Mouse (Mus musculus) spleen, adult 2 months (tissue): ENCODE data around the gene Ptbp3. TPM values are rescaled to one million over a fixed set of nuclear protein-coding genes. Genes with fewer than 3 reads are reported as not detected.

Source experiments
- DNase-seq, 2 experiments: peaks; one replicate each; pipeline versions ENCODE4 v3.0.0 to v3.0.0-alpha.2; 2012 to 2021; ENCODE audit warnings: low spot score in 2 of 2, low read depth in 1 of 2
- H3K27ac ChIP-seq: fragments of 200-500 bp; 2 replicates; pipeline ENCODE4 v1.5.1; 2012; ENCODE audit warnings: low read length, inconsistent platforms; ENCODE audit not compliant: insufficient read depth
- H3K27me3 ChIP-seq: fragments of 200-500 bp; 2 replicates; pipeline ENCODE4 v1.6.1; 2012; ENCODE audit warnings: mild to moderate bottlenecking, moderate library complexity, low read length, inconsistent platforms; ENCODE audit not compliant: control insufficient read depth, insufficient read depth
- H3K36me3 ChIP-seq: fragments of 200-500 bp; 2 replicates; pipeline ENCODE4 v1.6.1; 2012; ENCODE audit warnings: mild to moderate bottlenecking, low read length, inconsistent platforms; ENCODE audit not compliant: control insufficient read depth, insufficient read depth
- H3K4me1 ChIP-seq: fragments of 200-500 bp; 2 replicates; pipeline ENCODE4 v1.6.1; 2011; ENCODE audit warnings: inconsistent platforms; ENCODE audit not compliant: control insufficient read depth, insufficient read depth, insufficient read length
- H3K4me3 ChIP-seq: fragments of 200-500 bp; 2 replicates; pipeline ENCODE4 v1.5.1; 2011; ENCODE audit warnings: mild to moderate bottlenecking, inconsistent platforms; ENCODE audit not compliant: insufficient read depth, insufficient read length; ENCODE audit errors: extremely low read depth
- CTCF ChIP-seq: fragments of 200-500 bp; IDR thresholded peaks from 2 replicates; pipeline ENCODE4 v1.5.1; 2011; ENCODE audit warnings: mild to moderate bottlenecking, inconsistent platforms; ENCODE audit not compliant: insufficient read depth, insufficient read length, insufficient replicate concordance; ENCODE audit errors: extremely low read depth
- POLR2A ChIP-seq: fragments of 200-500 bp; IDR thresholded peaks from 2 replicates; pipeline ENCODE4 v1.6.1; 2011; ENCODE audit warnings: low read depth, low read length, inconsistent platforms
- WGBS: fragments of 180-500 bp; shearing (Covaris S2); methylation state at CpG from one replicate; pipeline ENCODE4 v1.1.7; 2018; 5-methylcytosine and 5-hydroxymethylcytosine counted together
- polyA plus RNA-seq: library from polyadenylated mRNA; depleted of rRNA; stranded (reverse); fragments of >200 nt; gene quantifications from 2 replicates; pipeline ENCODE4 v1.2.3, GENCODE M21; 2012

Gene Ptbp3
- polyA plus RNA-seq, 1 experiment, result 49.8 TPM

- H3K4me1 ChIP-seq, result peaks cover 12% of the 10 kb centered on the region
- no peaks in the 10 kb centered on the region for H3K36me3 ChIP-seq
- TF ChIP-seq POLR2A, result no peak
- no peak for TF ChIP-seq CTCF
Measured at GRCm38 (mm10) chr4:59533268-59533667, 15.9 kb downstream of the Ptbp3 start.

GRCm38 (mm10) chr4:59531172-59531571 lies 18.0 kb downstream of the Ptbp3 start:
- Histone ChIP-seq H3K36me3 (no peaks in the 10 kb centered on the region), H3K27me3 (no peaks in the 10 kb centered on the region), H3K4me1 (peaks cover 14% of the 10 kb centered on the region), H3K4me3 (no peak overlapping the region), H3K27ac (peak overlapping the region; percentile 50)
- 58% methylated on average over 1 of the region's 1 CpGs for WGBS
- peak in 1 of 2 experiments; percentile 14 for DNase-seq
- TF ChIP-seq POLR2A (no peak), CTCF (no peak)

More at GRCm38 (mm10) chr4:59533268-59533667, 15.9 kb downstream of the Ptbp3 start:
- H3K27me3 ChIP-seq, result no peaks in the 10 kb centered on the region
- 68% methylated on average over 2 of the region's 2 CpGs for WGBS
- DNase-seq, result no peak
- H3K4me3 ChIP-seq, result no peak overlapping the region
- H3K27ac ChIP-seq, result no peak overlapping the region

- H3K27me3 ChIP-seq, result no peaks in the 10 kb centered on the region
- peaks cover 14% of the 10 kb centered on the region for H3K4me1 ChIP-seq
- TF ChIP-seq CTCF (no peak), POLR2A (no peak)
- 77% methylated on average over 3 of the region's 3 CpGs for WGBS
- no peak for DNase-seq
- H3K27ac ChIP-seq, result no peak overlapping the region
- H3K4me3 ChIP-seq, result no peak overlapping the region
- peaks cover 11% of the 10 kb centered on the region for H3K36me3 ChIP-seq
Measured at GRCm38 (mm10) chr4:59527470-59527869, 21.7 kb downstream of the Ptbp3 start.

- TF ChIP-seq CTCF, result no peak
- no peak for TF ChIP-seq POLR2A
- Histone ChIP-seq H3K27ac (peak overlapping the region; percentile 9; the same call in 1 of the 2 replicates), H3K4me1 (peaks cover 14% of the 10 kb centered on the region), H3K27me3 (no peaks in the 10 kb centered on the region), H3K36me3 (peaks cover 11% of the 10 kb centered on the region), H3K4me3 (no peak overlapping the region)
- no peak for DNase-seq
- WGBS, result 69% methylated on average over 2 of the region's 2 CpGs
Measured at GRCm38 (mm10) chr4:59526728-59527127, 22.4 kb downstream of the Ptbp3 start.

GRCm38 (mm10) chr4:59524875-59525274 lies 24.3 kb downstream of the Ptbp3 start:
- 75% methylated on average over 3 of the region's 3 CpGs for whole genome bisulfite sequencing
- TF ChIP-seq POLR2A, result no peak
- TF ChIP-seq CTCF, result no peak

GRCm38 (mm10) chr4:59510321-59510720 lies 38.8 kb downstream of the Ptbp3 start:
- Histone ChIP-seq H3K27ac (no peak overlapping the region), H3K36me3 (peaks cover 20% of the 10 kb centered on the region), H3K4me3 (no peak overlapping the region), H3K4me1 (no peaks in the 10 kb centered on the region), H3K27me3 (no peaks in the 10 kb centered on the region)
- no peak for DNase-seq
- TF ChIP-seq POLR2A (no peak), CTCF (no peak)

More at GRCm38 (mm10) chr4:59524875-59525274, 24.3 kb downstream of the Ptbp3 start:
- Histone ChIP-seq H3K27me3 (no peaks in the 10 kb centered on the region), H3K36me3 (peaks cover 18% of the 10 kb centered on the region), H3K4me3 (no peak overlapping the region), H3K27ac (no peak overlapping the region), H3K4me1 (peaks cover 8% of the 10 kb centered on the region)
- no peak for DNase-seq

GRCm38 (mm10) chr4:59509558-59509957 lies 39.6 kb downstream of the Ptbp3 start:
- TF ChIP-seq POLR2A (no peak), CTCF (no peak)
- peaks cover 22% of the 10 kb centered on the region for H3K36me3 ChIP-seq
- H3K4me3 ChIP-seq, result no peak overlapping the region
- WGBS, result 87% methylated on average over 2 of the region's 2 CpGs
- H3K27ac ChIP-seq, result no peak overlapping the region
- DNase-seq, result no peak
- H3K4me1 ChIP-seq, result no peaks in the 10 kb centered on the region
- H3K27me3 ChIP-seq, result no peaks in the 10 kb centered on the region
